In genomic region chr5:67222440-67223390, GRCm38 (mm10) we compare ENCODE assay signal across 8 mouse cellular contexts. TPM values are rescaled to one million over a fixed set of nuclear protein-coding genes. Genes with fewer than 3 reads are reported as not detected.
A peak's percentile ranks its signal among the peaks of the same experiment; 100 is the strongest.
DNase-seq lines count a peak whose midpoint lies in the region; ATAC-seq lines count a peak whose summit lies in the region.

No protein-coding gene starts in this region.

- H3K4me1 ChIP-seq in heart, embryonic 11.5 days (ENCODE audit: control insufficient read depth, insufficient read depth, low read length) = no peaks in the 10 kb centered on the region
- H3K4me1 ChIP-seq in hindbrain, embryonic 16.5 days (ENCODE audit: control insufficient read depth, insufficient read depth, low read depth, low read length) = peaks cover 2% of the 10 kb centered on the region
- H3K4me1 ChIP-seq in midbrain, embryonic 13.5 days (replicated peaks) = peaks cover 19% of the 10 kb centered on the region

- peak overlapping the region; percentile 65 for H3K4me2 ChIP-seq in heart, embryonic 11.5 days
- peak overlapping the region; percentile 41 for H3K4me2 ChIP-seq in hindbrain, embryonic 16.5 days (ENCODE audit: low read length)
- H3K4me2 ChIP-seq in midbrain, embryonic 13.5 days (replicated peaks) = peak overlapping the region; percentile 49

- no peaks in the 10 kb centered on the region; the same call in 1 of the 2 replicates for H3K9me3 ChIP-seq in heart, embryonic 11.5 days (replicated peaks; ENCODE audit: control insufficient read depth, low read length)
- H3K9me3 ChIP-seq in hindbrain, embryonic 16.5 days (ENCODE audit: control insufficient read depth, low read length) = 0 out of 2 replicates have a peak, but pooled peaks cover 2% of the 10 kb centered on the region
- peaks cover 9% of the 10 kb centered on the region for H3K9me3 ChIP-seq in midbrain, embryonic 13.5 days

- ATAC-seq in heart, embryonic 11.5 days (replicated peaks; ENCODE audit: insufficient number of reproducible peaks, low FRiP score, low TSS enrichment) = no peak
- 0 out of 2 replicates have a peak, but pooled peaks have one; percentile 58 for ATAC-seq in hindbrain, embryonic 16.5 days
- ATAC-seq in midbrain, embryonic 13.5 days = peak; percentile 68; the same call in 1 of the 2 replicates
- ATAC-seq in megakaryocyte-erythroid progenitor cell, adult 5-6 weeks (replicated peaks; ENCODE audit: low FRiP score, low TSS enrichment, poor library complexity, severe bottlenecking) = no peak

- DNase-seq in heart, postnatal 4 days = no peak
- DNase-seq in embryo, embryonic 9.5 days (ENCODE audit: extremely low spot score) = peak; percentile 76
- no peak for DNase-seq in frontal cortex, postnatal 36 days (ENCODE audit: low spot score in 2 of 2)
- DNase-seq in ovary, postnatal 14 days (ENCODE audit: low spot score) = no peak

- peaks cover 91% of the 10 kb centered on the region for H3K27me3 ChIP-seq in heart, embryonic 11.5 days (ENCODE audit: control insufficient read depth, insufficient read depth, low read length)
- peaks cover 67% of the 10 kb centered on the region for H3K27me3 ChIP-seq in hindbrain, embryonic 16.5 days (replicated peaks; ENCODE audit: control insufficient read depth, insufficient read depth, low read length)
- peaks cover 99% of the 10 kb centered on the region for H3K27me3 ChIP-seq in midbrain, embryonic 13.5 days

- peak overlapping the region; percentile 37 for H3K4me3 ChIP-seq in heart, embryonic 11.5 days (ENCODE audit: low read depth, low read length)
- H3K4me3 ChIP-seq in hindbrain, embryonic 16.5 days (ENCODE audit: low read length) = peak overlapping the region; percentile 29
- peak overlapping the region; percentile 25 for H3K4me3 ChIP-seq in midbrain, embryonic 13.5 days (replicated peaks)

- no peaks in the 10 kb centered on the region for H3K36me3 ChIP-seq in heart, embryonic 11.5 days (ENCODE audit: control insufficient read depth, insufficient read depth, low read length)
- no peaks in the 10 kb centered on the region for H3K36me3 ChIP-seq in hindbrain, embryonic 16.5 days (ENCODE audit: control insufficient read depth, insufficient read depth, low read length)
- no peaks in the 10 kb centered on the region for H3K36me3 ChIP-seq in midbrain, embryonic 13.5 days

- H3K9ac ChIP-seq in heart, embryonic 11.5 days (ENCODE audit: low read depth, low read length) = no peak overlapping the region
- H3K9ac ChIP-seq in hindbrain, embryonic 16.5 days (ENCODE audit: low read depth, low read length) = no peak overlapping the region; the same call in 1 of the 2 replicates
- H3K9ac ChIP-seq in midbrain, embryonic 13.5 days (replicated peaks) = no peak overlapping the region

- H3K27ac ChIP-seq in heart, embryonic 11.5 days (ENCODE audit: low read depth, low read length) = no peak overlapping the region
- H3K27ac ChIP-seq in hindbrain, embryonic 16.5 days (ENCODE audit: low read depth, low read length) = 0 out of 2 replicates have a peak overlapping the region, but pooled peaks have one; percentile 1
- H3K27ac ChIP-seq in midbrain, embryonic 13.5 days = no peak overlapping the region

- 1% methylated on average over 44 of the region's 44 CpGs for WGBS in heart, embryonic 11.5 days (ENCODE audit: insufficient replicate concordance)
- WGBS in hindbrain, embryonic 16.5 days = under 1% methylated on average over 44 of the region's 44 CpGs
- WGBS in midbrain, embryonic 13.5 days = under 1% methylated on average over 44 of the region's 44 CpGs

RNA-seq across cellular contexts. Expression of gene Tmem33, which starts 37.6 kb away (rescaled TPM):
- 57.2 and 61.3 TPM in 2 replicates for polyA plus RNA-seq in heart, embryonic 11.5 days (2014; fragmentation: Nextera tagmentation; extraction: Ambion mirVana)
- 10 to 100 TPM; 37.4 to 38.4 TPM for total RNA-seq in heart, postnatal 4 days (2021)
- polyA plus RNA-seq in hindbrain, embryonic 16.5 days (2015; fragmentation: Nextera tagmentation; extraction: Ambion mirVana) = 74.9 and 79.7 TPM in 2 replicates
- polyA plus RNA-seq in midbrain, embryonic 13.5 days (2015; fragmentation: Nextera tagmentation; extraction: Ambion mirVana) = 92.4 and 94.6 TPM in 2 replicates
- 98.3 and 112 TPM in 2 replicates for total RNA-seq in megakaryocyte-erythroid progenitor cell, adult 5-6 weeks (2014; fragmentation: Nextera tagmentation)
- 55.1 and 58.6 TPM in 2 replicates for total RNA-seq in megakaryocyte-erythroid progenitor cell, adult 5-6 weeks (2017)

Comparison
In these comparisons a context has a peak if more than half of its experiments do, and no peak if none do; other contexts are left out.
1. ATAC-seq: peak in hindbrain, embryonic 16.5 days (single experiment) and midbrain, embryonic 13.5 days (single experiment); none in heart, embryonic 11.5 days (single experiment) and megakaryocyte-erythroid progenitor cell, adult 5-6 weeks (single experiment).
2. Peak in every context shown above with its lines, with median percentiles within 50 percentile points of each other: H3K4me2 ChIP-seq and H3K4me3 ChIP-seq.